8 mouse cellular contexts compared by ENCODE assay signal in genomic region chr10:127422047-127422446, GRCm38 (mm10). TPM values are rescaled to one million over a fixed set of nuclear protein-coding genes. Genes with fewer than 3 reads are reported as not detected.
A peak's percentile ranks its signal among the peaks of the same experiment; 100 is the strongest.
DNase-seq lines count a peak whose midpoint lies in the region; ATAC-seq lines count a peak whose summit lies in the region.

No protein-coding gene starts in this region.

- no peak; the same call in 1 of the 2 replicates for ATAC-seq in heart, embryonic 15.5 days (replicated peaks; ENCODE audit: insufficient number of reproducible peaks, insufficient read depth, low FRiP score, low read depth)
- ATAC-seq in kidney, embryonic 16.5 days (ENCODE audit: low FRiP score, low TSS enrichment) = peak; percentile 78; the same call in 1 of the 2 replicates
- ATAC-seq in limb, embryonic 15.5 days (ENCODE audit: insufficient number of reproducible peaks, low FRiP score, low TSS enrichment, low read depth) = no peak
- ATAC-seq in erythroblast, adult 5-6 weeks (replicated peaks; ENCODE audit: low FRiP score, poor library complexity, severe bottlenecking) = no peak

- H3K4me1 ChIP-seq in heart, embryonic 15.5 days (replicated peaks) = peaks cover 43% of the 10 kb centered on the region
- H3K4me1 ChIP-seq in kidney, embryonic 16.5 days (ENCODE audit: insufficient read depth, low read length) = peaks cover 29% of the 10 kb centered on the region
- peaks cover 33% of the 10 kb centered on the region for H3K4me1 ChIP-seq in limb, embryonic 15.5 days

- H3K36me3 ChIP-seq in heart, embryonic 15.5 days = no peaks in the 10 kb centered on the region
- no peaks in the 10 kb centered on the region for H3K36me3 ChIP-seq in kidney, embryonic 16.5 days (ENCODE audit: insufficient read depth, low read length)
- H3K36me3 ChIP-seq in limb, embryonic 15.5 days = no peaks in the 10 kb centered on the region

- no peak overlapping the region for H3K27ac ChIP-seq in heart, embryonic 15.5 days
- peak overlapping the region; percentile 59; the same call in 1 of the 2 replicates for H3K27ac ChIP-seq in kidney, embryonic 16.5 days (ENCODE audit: low read length)
- H3K27ac ChIP-seq in limb, embryonic 15.5 days = no peak overlapping the region

- H3K9ac ChIP-seq in heart, embryonic 15.5 days = no peak overlapping the region
- H3K9ac ChIP-seq in kidney, embryonic 16.5 days (replicated peaks; ENCODE audit: low read length) = no peak overlapping the region
- H3K9ac ChIP-seq in limb, embryonic 15.5 days = no peak overlapping the region

- H3K4me3 ChIP-seq in heart, embryonic 15.5 days = no peak overlapping the region
- H3K4me3 ChIP-seq in kidney, embryonic 16.5 days (ENCODE audit: low read length) = peak overlapping the region; percentile 9; the same call in 1 of the 2 replicates
- no peak overlapping the region for H3K4me3 ChIP-seq in limb, embryonic 15.5 days

- WGBS in heart, embryonic 15.5 days = 16% methylated on average over 6 of the region's 6 CpGs
- WGBS in kidney, embryonic 16.5 days = 24% methylated on average over 6 of the region's 6 CpGs
- 14% methylated on average over 6 of the region's 6 CpGs for WGBS in limb, embryonic 15.5 days

- peak overlapping the region; percentile 26; the same call in 1 of the 2 replicates for H3K4me2 ChIP-seq in heart, embryonic 15.5 days
- peak overlapping the region; percentile 39 for H3K4me2 ChIP-seq in kidney, embryonic 16.5 days (replicated peaks; ENCODE audit: low read depth, low read length)
- peak overlapping the region; percentile 27; the same call in 1 of the 2 replicates for H3K4me2 ChIP-seq in limb, embryonic 15.5 days

- H3K27me3 ChIP-seq in heart, embryonic 15.5 days = no peaks in the 10 kb centered on the region
- H3K27me3 ChIP-seq in kidney, embryonic 16.5 days (ENCODE audit: insufficient read depth, low read length) = no peaks in the 10 kb centered on the region
- no peaks in the 10 kb centered on the region for H3K27me3 ChIP-seq in limb, embryonic 15.5 days

- DNase-seq in spleen, postnatal 36 days (ENCODE audit: low spot score in 2 of 2) = peak; percentile 10 to 19
- no peak for DNase-seq in spleen, postnatal 4 days (ENCODE audit: low spot score in 2 of 2)
- DNase-seq in fibroblast of lung, adult 2 months (ENCODE audit: low read depth) = peak; percentile 27
- peak; percentile 36 for DNase-seq in neural tube, embryonic 10.5 days (ENCODE audit: extremely low spot score, low spot score)

- H3K9me3 ChIP-seq in heart, embryonic 15.5 days (replicated peaks) = no peaks in the 10 kb centered on the region
- H3K9me3 ChIP-seq in kidney, embryonic 16.5 days (ENCODE audit: low read length) = no peaks in the 10 kb centered on the region
- no peaks in the 10 kb centered on the region for H3K9me3 ChIP-seq in limb, embryonic 15.5 days

RNA-seq across cellular contexts. Expression of gene R3hdm2, which starts 41.9 kb away (rescaled TPM):
- 30.9 and 33.7 TPM in 2 replicates for polyA plus RNA-seq in heart, embryonic 15.5 days (2015; fragmentation: Nextera tagmentation; extraction: Ambion mirVana)
- polyA plus RNA-seq in kidney, embryonic 16.5 days (2015; fragmentation: Nextera tagmentation; extraction: Ambion mirVana) = 28.1 and 29.0 TPM in 2 replicates
- polyA plus RNA-seq in limb, embryonic 15.5 days (2015; fragmentation: Nextera tagmentation; extraction: Ambion mirVana) = 33.1 and 34.9 TPM in 2 replicates
- total RNA-seq in erythroblast, adult 5-6 weeks (2015; ENCODE audit: low replicate concordance) = 25.7 and 34.9 TPM in 2 replicates
- total RNA-seq in erythroblast, adult 5-6 weeks (2017; ENCODE audit: low replicate concordance) = 17.7 and 18.3 TPM in 2 replicates

RNA-seq across cellular contexts. Expression of gene Inhbc, which starts 51.8 kb away (rescaled TPM):
- polyA plus RNA-seq in heart, embryonic 15.5 days (2015; fragmentation: Nextera tagmentation; extraction: Ambion mirVana) = 0.10 TPM in 1 of 2 replicates, not detected in the other
- 0.09 and 0.24 TPM in 2 replicates for polyA plus RNA-seq in kidney, embryonic 16.5 days (2015; fragmentation: Nextera tagmentation; extraction: Ambion mirVana)
- polyA plus RNA-seq in limb, embryonic 15.5 days (2015; fragmentation: Nextera tagmentation; extraction: Ambion mirVana) = not detected in 2 replicates
- not detected in 2 replicates for total RNA-seq in erythroblast, adult 5-6 weeks (2015; ENCODE audit: low replicate concordance)
- not detected in 2 replicates for total RNA-seq in erythroblast, adult 5-6 weeks (2017; ENCODE audit: low replicate concordance)

Comparison
In these comparisons a context has a peak if more than half of its experiments do, and no peak if none do; other contexts are left out.
1. DNase-seq: peak in spleen, postnatal 36 days (2 of 2), fibroblast of lung, adult 2 months (single experiment) and neural tube, embryonic 10.5 days (single experiment); none in spleen, postnatal 4 days (0 of 2).
2. Peak in every context shown above with its lines, with median percentiles within 50 percentile points of each other: H3K4me2 ChIP-seq.